Mouse (Mus musculus): ENCODE measurements at regions not wholly inside any gene's neighbourhood (a gene's known extent, or its start where the extent isn't known, plus 50 kb on each side); places are given as distances from the start of the nearest gene placed in this dataset.
A peak's percentile ranks its signal among the peaks of the same experiment; 100 is the strongest.

DNA sequence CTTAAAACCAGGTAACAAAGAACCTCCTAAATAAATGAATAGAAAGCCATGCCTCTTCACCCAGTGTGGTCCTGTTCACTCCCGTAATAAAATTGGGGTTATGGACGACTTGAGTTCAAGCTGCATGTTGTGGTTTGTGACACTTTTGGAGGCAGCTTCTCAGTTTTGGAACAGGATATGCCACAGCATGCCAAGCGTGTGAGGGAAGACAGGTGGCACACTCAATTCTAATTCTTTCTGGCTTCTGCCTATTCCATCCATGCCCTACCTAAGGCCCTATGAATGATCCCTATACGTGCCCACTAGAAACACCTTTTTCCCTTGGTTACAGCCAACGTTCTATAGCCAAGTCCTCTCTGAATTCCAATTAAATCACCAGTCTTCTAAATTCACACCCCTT lies 184.8 kb upstream of the Snx19 start:
- Histone ChIP-seq H3K27ac (no peak overlapping the region), H3K27me3 (replicated peaks) (no peaks in the 10 kb centered on the region), H3K36me3 (no peaks in the 10 kb centered on the region), H3K4me2 (replicated peaks) (no peak overlapping the region), H3K4me1 (no peaks in the 10 kb centered on the region), H3K4me3 (no peak overlapping the region), H3K9me3 (no peaks in the 10 kb centered on the region), H3K9ac (no peak overlapping the region)
- ATAC-seq (ENCODE audit: low FRiP score, low read depth) = no peak
- WGBS = 82% methylated on average over 5 of the region's 5 CpGs

DNA sequence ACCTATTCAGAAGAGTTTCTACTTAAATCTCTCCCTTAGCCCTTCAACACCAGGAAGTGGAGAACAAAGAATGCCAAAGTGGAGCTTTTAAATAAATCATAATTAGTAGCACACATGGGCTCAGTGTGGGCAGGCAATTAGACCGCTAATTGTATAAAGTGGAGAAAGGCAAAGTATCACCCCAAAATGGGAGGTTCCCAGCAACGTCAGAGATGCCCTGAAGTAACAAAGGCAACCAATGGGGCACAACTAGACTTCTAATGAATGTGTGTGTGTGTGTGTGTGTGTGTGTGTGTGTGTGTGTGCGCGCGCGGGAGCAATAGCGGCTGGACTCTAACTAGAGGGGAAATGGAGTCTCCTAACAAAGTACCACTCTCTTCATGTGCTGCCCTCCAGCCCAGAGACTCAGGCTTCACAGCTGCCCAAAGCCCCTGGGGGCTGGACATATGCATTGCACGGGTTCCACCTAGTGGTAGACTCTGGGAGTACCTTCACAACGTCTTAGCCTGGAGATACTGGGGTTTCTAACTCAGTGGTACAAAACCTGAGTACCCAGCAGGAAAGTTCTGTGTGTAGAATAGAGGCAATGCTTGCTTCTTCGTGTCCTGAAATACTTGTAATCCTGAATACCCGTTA lies 162.3 kb upstream of the Snx19 start:
- peak; percentile 88 for ATAC-seq (ENCODE audit: low FRiP score, low read depth)
- Histone ChIP-seq H3K4me1 (no peaks in the 10 kb centered on the region), H3K36me3 (no peaks in the 10 kb centered on the region), H3K4me2 (replicated peaks) (peak overlapping the region; percentile 18; the same call in 1 of the 2 replicates), H3K4me3 (no peak overlapping the region), H3K27ac (no peak overlapping the region), H3K9ac (no peak overlapping the region), H3K27me3 (replicated peaks) (no peaks in the 10 kb centered on the region), H3K9me3 (no peaks in the 10 kb centered on the region)
- 37% methylated on average over 11 of the region's 11 CpGs for WGBS

DNA sequence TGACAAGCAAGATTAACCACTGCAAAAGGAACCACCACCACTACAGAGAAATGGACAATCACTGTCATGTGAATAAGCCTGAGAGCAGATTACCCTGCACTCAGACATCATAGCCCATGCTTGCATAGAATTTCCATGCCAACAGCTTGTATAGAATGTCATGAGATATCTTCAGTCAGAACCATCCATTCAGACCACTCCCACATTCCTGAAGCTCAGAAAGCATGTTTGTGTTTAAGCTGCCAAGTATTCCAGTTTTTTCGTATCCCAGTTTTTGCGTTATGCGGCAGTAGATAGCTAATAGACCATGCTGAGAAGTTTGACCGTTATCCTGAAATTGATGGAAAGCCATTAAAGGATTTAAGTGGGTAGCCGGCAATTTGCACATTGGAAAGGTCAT lies 155.8 kb upstream of the Snx19 start:
- no peaks in the 10 kb centered on the region for H3K27me3 ChIP-seq (replicated peaks)
- no peaks in the 10 kb centered on the region for H3K9me3 ChIP-seq
- H3K4me2 ChIP-seq (replicated peaks) = no peak overlapping the region
- H3K27ac ChIP-seq = no peak overlapping the region
- no peaks in the 10 kb centered on the region for H3K36me3 ChIP-seq
- ATAC-seq (ENCODE audit: low FRiP score, low read depth) = no peak
- no peaks in the 10 kb centered on the region for H3K4me1 ChIP-seq
- H3K4me3 ChIP-seq = no peak overlapping the region
- WGBS = 72% methylated on average over 5 of the region's 5 CpGs
- no peak overlapping the region for H3K9ac ChIP-seq

DNA sequence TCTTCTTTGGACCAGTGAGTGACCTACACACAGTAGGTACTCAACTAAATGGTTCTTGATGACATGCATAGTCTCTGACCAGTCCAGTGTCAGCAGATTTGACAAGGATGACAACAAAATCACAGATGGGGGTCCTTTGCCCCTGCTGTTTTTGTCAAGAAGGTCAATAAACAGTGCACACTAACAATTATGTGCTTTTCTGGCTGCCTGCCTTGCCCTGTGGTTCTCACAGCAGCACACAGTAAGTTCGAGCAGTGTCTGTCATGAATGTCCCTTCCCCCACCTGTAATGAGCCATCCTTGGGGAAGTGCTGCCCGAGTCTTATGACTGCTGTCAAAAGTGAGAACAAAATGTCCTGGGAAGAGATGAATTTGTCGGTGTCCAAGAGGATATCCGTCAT lies 153.1 kb upstream of the Snx19 start:
- H3K9ac ChIP-seq = no peak overlapping the region
- no peak for ATAC-seq (ENCODE audit: low FRiP score, low read depth)
- H3K27me3 ChIP-seq (replicated peaks) = no peaks in the 10 kb centered on the region
- H3K4me2 ChIP-seq (replicated peaks) = no peak overlapping the region
- no peak overlapping the region for H3K27ac ChIP-seq
- H3K4me1 ChIP-seq = no peaks in the 10 kb centered on the region
- H3K9me3 ChIP-seq = no peaks in the 10 kb centered on the region
- H3K4me3 ChIP-seq = no peak overlapping the region
- no peaks in the 10 kb centered on the region for H3K36me3 ChIP-seq
- 48% methylated on average over 4 of the region's 4 CpGs for WGBS

DNA sequence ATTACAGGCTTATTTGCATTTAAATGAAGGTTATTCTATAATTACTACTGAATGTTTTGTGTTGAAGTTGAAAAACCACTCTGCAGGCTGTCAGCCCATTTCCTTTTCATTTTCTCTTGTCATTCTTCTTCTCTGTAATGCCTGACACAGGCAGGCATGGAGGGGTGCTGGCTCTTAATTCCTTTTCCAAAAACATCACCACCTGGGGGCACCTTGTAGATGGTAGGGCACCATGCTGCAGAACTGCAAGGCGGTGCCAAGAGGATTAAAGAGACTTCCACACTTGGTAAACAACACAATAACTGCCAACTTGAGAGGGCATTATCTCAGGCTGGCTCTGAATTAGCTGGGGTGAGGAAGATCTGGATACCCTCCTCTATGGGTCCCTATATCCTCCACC lies 148.7 kb upstream of the Snx19 start:
- Histone ChIP-seq H3K4me1 (no peaks in the 10 kb centered on the region), H3K27ac (no peak overlapping the region), H3K36me3 (no peaks in the 10 kb centered on the region), H3K4me2 (replicated peaks) (no peak overlapping the region), H3K4me3 (no peak overlapping the region), H3K9ac (no peak overlapping the region), H3K27me3 (replicated peaks) (no peaks in the 10 kb centered on the region), H3K9me3 (no peaks in the 10 kb centered on the region)
- ATAC-seq (ENCODE audit: low FRiP score, low read depth) = no peak
- 69% methylated on average over 1 of the region's 1 CpGs for WGBS

DNA sequence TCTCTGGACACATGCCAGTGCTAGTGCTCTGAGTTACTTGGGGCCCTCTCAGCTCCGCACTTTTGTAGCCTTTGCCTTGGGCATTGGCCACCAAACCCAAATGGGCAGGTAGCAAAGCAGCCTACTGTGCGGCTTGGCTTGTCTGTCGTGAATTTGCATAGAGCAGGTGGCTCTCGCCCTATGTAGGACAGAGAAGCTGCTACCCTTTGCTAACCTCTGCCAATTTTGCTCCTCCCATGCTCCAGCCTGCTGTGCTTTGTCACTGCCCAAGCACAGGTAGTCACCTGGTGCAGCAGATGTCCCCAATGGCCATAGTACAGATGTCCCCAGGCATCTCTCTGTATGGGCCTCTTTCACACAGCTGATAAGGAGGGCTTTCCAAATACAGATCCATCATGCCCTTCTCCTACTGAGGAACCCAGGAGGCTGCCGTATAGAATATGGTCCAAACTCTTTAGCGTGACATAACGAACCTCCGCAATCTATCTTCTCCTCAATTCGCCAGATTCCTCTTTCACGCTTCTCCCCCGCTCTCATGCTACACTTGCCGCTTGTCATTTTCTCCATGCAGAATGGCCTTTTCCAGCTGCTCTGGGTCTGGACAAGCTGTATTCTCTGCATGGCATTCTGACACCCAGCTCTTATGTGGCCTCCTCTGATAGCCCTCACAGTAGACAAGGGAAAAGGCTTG lies 143.7 kb upstream of the Snx19 start:
- H3K27me3 ChIP-seq (replicated peaks) = no peaks in the 10 kb centered on the region
- no peak for ATAC-seq (ENCODE audit: low FRiP score, low read depth)
- H3K9ac ChIP-seq = no peak overlapping the region
- H3K27ac ChIP-seq = no peak overlapping the region
- H3K4me2 ChIP-seq (replicated peaks) = no peak overlapping the region
- no peaks in the 10 kb centered on the region for H3K9me3 ChIP-seq
- H3K4me1 ChIP-seq = peaks cover 24% of the 10 kb centered on the region
- no peak overlapping the region for H3K4me3 ChIP-seq
- WGBS = 90% methylated on average over 12 of the region's 12 CpGs
- H3K36me3 ChIP-seq = no peaks in the 10 kb centered on the region

DNA sequence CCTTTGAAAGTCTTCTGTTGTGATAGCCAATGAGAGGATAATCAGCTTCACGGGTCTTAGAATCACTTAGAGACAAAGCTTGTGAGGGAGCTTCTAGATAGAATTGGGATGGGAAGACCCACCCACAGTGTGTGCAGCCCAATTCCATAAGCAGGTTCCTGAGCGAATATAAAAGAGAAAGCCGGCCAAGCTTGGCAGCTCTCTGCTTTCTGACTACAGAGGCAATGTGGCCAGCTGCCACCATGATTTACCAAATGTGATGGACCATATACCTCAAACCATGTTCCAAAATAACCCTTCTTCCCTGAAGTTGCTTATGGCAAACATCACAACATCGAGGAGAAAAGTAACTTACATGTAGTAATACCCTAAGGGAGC lies 143.1 kb upstream of the Snx19 start:
- ATAC-seq (ENCODE audit: low FRiP score, low read depth) = no peak
- Histone ChIP-seq H3K36me3 (no peaks in the 10 kb centered on the region), H3K4me1 (peaks cover 24% of the 10 kb centered on the region), H3K9ac (no peak overlapping the region), H3K4me3 (no peak overlapping the region), H3K27ac (no peak overlapping the region), H3K4me2 (replicated peaks) (no peak overlapping the region), H3K27me3 (replicated peaks) (no peaks in the 10 kb centered on the region), H3K9me3 (no peaks in the 10 kb centered on the region)
- WGBS = 69% methylated on average over 4 of the region's 4 CpGs

DNA sequence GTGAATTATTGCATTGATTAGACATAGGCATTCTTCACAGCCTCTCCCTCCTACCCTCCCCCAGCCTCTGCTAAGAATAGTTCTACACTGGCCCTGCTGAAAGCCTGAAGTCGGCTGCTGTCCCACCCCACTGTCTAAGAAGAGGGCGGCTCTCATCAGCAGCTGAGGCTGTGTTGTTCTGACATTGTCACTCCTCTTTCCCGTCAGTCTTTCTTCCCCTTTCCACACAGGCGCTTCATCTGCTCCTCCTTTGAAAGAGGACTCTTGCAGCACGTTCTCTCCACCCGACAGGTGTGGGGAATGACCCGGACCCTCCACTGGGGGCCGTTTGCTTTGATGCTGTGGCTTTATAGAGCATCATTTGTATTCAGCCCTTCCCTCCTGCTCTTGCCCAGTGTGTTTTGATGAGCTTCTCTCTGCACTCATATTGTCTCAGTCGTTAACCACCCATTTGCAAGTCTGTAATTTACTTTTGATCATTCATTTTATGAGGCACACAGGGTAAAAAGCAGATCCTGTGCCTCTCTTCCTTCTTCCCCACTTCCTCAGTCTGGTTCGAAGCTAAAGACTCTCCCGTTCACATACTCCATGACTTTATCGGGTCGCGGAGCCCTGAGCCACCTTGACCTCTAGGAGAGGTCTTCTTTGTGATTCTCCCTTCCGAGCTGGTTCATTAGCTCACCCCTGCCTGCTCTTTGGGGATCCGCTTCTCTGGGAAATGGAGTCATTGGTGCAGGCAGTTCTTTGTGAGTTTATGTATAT lies 142.2 kb upstream of the Snx19 start:
- Histone ChIP-seq H3K27ac (no peak overlapping the region), H3K9ac (no peak overlapping the region), H3K4me1 (peaks cover 24% of the 10 kb centered on the region), H3K36me3 (no peaks in the 10 kb centered on the region), H3K27me3 (replicated peaks) (no peaks in the 10 kb centered on the region), H3K4me3 (no peak overlapping the region), H3K9me3 (no peaks in the 10 kb centered on the region), H3K4me2 (replicated peaks) (peak overlapping the region; percentile 46)
- WGBS = 6% methylated on average over 16 of the region's 16 CpGs
- ATAC-seq (ENCODE audit: low FRiP score, low read depth) = peak; percentile 90

DNA sequence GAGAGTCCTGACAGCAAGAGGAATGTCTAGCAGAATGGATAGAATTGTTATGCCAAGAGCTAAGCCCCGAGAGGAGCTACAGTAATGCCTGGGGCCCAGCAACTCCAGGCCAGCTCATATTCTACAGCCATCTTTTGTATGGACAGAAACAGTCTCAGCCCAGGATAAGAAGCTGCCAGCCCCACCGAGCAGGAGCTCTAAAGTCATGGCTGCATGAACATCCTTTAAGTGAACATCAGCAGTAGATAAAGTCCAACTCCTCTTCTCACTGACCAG lies 141.6 kb upstream of the Snx19 start:
- 27% methylated on average over 2 of the region's 2 CpGs for WGBS
- no peak overlapping the region for H3K9ac ChIP-seq
- no peak overlapping the region for H3K27ac ChIP-seq
- H3K4me2 ChIP-seq (replicated peaks) = peak overlapping the region; percentile 46
- no peaks in the 10 kb centered on the region for H3K27me3 ChIP-seq (replicated peaks)
- ATAC-seq (ENCODE audit: low FRiP score, low read depth) = peak; percentile 45; the same call in 1 of the 2 replicates
- peaks cover 24% of the 10 kb centered on the region for H3K4me1 ChIP-seq
- H3K4me3 ChIP-seq = no peak overlapping the region
- H3K9me3 ChIP-seq = no peaks in the 10 kb centered on the region
- H3K36me3 ChIP-seq = no peaks in the 10 kb centered on the region

DNA sequence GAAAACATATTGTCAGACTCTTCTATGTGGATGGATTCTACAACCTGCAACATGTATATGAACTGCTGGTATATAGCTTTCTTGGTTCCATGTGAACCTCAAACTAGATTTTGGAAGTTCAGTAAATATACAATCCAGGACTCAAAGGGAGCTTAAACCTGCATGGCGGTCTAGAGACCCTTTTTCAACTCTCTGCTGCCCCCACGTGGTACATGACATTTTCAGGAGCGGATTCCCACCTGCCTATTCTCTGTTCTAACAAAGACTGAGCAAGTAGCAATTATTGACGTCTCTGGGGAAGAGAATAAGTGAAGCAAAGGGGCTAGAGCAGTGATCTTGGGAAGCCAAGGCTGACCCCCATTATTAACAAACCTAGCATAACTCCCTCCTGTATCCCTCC lies 127.1 kb upstream of the Snx19 start:
- H3K9me3 ChIP-seq = no peaks in the 10 kb centered on the region
- no peaks in the 10 kb centered on the region for H3K4me1 ChIP-seq
- no peak for ATAC-seq (ENCODE audit: low FRiP score, low read depth)
- H3K27me3 ChIP-seq (replicated peaks) = no peaks in the 10 kb centered on the region
- no peak overlapping the region for H3K4me2 ChIP-seq (replicated peaks)
- no peak overlapping the region for H3K4me3 ChIP-seq
- H3K36me3 ChIP-seq = no peaks in the 10 kb centered on the region
- H3K27ac ChIP-seq = no peak overlapping the region
- WGBS = 13% methylated on average over 4 of the region's 4 CpGs
- H3K9ac ChIP-seq = no peak overlapping the region

DNA sequence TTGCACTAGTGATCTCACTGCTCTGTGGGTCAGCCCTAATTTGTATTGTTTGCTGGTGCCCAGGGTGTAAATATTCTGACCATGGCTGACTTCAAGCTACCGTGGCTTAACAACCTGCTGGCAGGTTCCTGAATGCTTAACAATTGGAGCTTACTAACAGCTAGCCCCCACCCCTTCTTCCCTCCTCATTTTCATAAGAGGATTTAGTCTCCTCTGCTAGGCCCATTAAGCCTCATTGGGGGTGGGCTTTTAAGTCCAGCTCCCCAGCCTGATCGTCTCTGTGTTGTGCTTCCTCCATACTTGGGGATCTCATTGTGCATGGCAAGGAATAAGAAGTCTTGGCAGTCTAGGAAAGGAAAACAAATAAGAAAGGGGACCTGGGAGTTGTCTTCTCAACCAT lies 118.6 kb upstream of the Snx19 start:
- Histone ChIP-seq H3K4me3 (no peak overlapping the region), H3K9me3 (no peaks in the 10 kb centered on the region), H3K27ac (no peak overlapping the region), H3K9ac (no peak overlapping the region), H3K27me3 (replicated peaks) (no peaks in the 10 kb centered on the region), H3K4me2 (replicated peaks) (no peak overlapping the region), H3K4me1 (no peaks in the 10 kb centered on the region), H3K36me3 (no peaks in the 10 kb centered on the region)
- no peak for ATAC-seq (ENCODE audit: low FRiP score, low read depth)
- 14% methylated on average over 2 of the region's 2 CpGs for WGBS

DNA sequence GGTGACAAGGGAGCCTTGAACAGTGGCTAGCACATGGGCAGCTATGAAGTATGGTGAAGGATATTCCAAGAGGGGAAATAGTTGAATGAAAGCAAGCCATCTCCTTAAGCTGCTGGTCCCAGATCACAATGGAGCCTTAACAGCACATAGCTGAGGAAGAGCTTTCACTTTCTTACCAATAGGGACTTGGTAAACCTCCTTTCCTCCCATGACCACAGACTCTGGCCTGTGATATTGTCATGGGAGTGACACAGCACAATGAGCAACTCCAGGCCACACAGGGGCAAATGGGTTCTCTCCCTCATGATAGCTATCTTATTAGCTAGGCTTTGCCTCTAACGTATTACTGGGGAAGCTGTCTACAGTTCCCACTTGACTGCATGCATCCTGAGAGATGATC lies 113.5 kb upstream of the Snx19 start:
- no peaks in the 10 kb centered on the region for H3K9me3 ChIP-seq
- H3K4me1 ChIP-seq = peaks cover 6% of the 10 kb centered on the region; the same call in 1 of the 2 replicates
- ATAC-seq (ENCODE audit: low FRiP score, low read depth) = no peak
- H3K36me3 ChIP-seq = no peaks in the 10 kb centered on the region
- no peak overlapping the region for H3K4me3 ChIP-seq
- H3K27me3 ChIP-seq (replicated peaks) = no peaks in the 10 kb centered on the region
- H3K4me2 ChIP-seq (replicated peaks) = no peak overlapping the region
- H3K9ac ChIP-seq = no peak overlapping the region
- WGBS = 90% methylated on average over 1 of the region's 1 CpGs
- no peak overlapping the region for H3K27ac ChIP-seq
